Mouse (Mus musculus): ENCODE data around the gene Zfp324.

- TF ChIP-seq CTCF (IDR thresholded peaks at IDR 0.05; ENCODE audit: control insufficient read depth, insufficient read depth, insufficient read length) (peak; percentile 7), MAX (IDR thresholded peaks at IDR 0.05) (peak; percentile 83), MYOD1 (IDR thresholded peaks at IDR 0.05; ENCODE audit: control insufficient read depth, insufficient read length, low read depth) (no peak), USF1 (IDR thresholded peaks at IDR 0.05; ENCODE audit: low read depth) (no peak), MYOG (IDR thresholded peaks at IDR 0.05; ENCODE audit: control insufficient read depth, extremely low read depth, insufficient read length) (no peak), FOSL1 (IDR thresholded peaks at IDR 0.05; ENCODE audit: insufficient read depth, low read length, poor library complexity, severe bottlenecking) (no peak), CEBPB (IDR thresholded peaks at IDR 0.05; ENCODE audit: low read depth) (no peak)
These were observed 43.8 kb upstream of the Zfp324 start, which contains the start of gene Rps5 for GRCm38 (mm10) chr7:12921705-12922465.
